Mouse (Mus musculus): ENCODE measurements around the gene Omt2a. TPM values are rescaled to one million over a fixed set of nuclear protein-coding genes. Genes with fewer than 3 reads are reported as not detected.
"Not testable (repeated sequence)": the region's sequence is repeated elsewhere in the genome, so short reads cannot be mapped to it uniquely, and the experiment has no call there.

Gene Omt2a
- total RNA-seq, 2 experiments from 2014 or later, result not detected

- not testable (repeated sequence) for ATAC-seq (replicated peaks; ENCODE audit: low FRiP score, poor library complexity, severe bottlenecking)
These were observed 6.5 kb downstream of the Omt2a start for GRCm38 (mm10) chr9:78308122-78308521.

DNA sequence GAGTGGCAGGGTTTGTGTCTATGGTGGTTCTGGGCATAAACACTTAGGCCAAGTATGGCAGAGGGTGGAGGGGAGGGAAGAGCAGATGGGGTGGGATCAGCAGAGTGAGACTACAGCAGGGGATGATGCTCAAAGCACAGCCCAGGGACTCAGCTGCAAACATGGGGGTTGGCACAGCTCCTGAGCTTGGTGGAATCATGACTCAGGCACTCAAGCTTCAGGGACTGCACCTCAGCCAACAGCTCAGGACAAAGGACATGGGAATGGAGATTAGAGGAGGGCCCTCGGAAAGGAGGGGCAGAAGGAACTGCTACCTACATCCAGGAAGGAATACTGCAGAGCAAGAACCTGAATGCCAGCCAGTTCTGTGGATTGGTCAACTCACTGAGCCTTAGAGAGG, 15.5 kb downstream of the Omt2a start:
- ATAC-seq (replicated peaks; ENCODE audit: low FRiP score, poor library complexity, severe bottlenecking), result not testable (repeated sequence)

- ATAC-seq (replicated peaks; ENCODE audit: low FRiP score, poor library complexity, severe bottlenecking), result no peak
These were observed 16.4 kb downstream of the Omt2a start for GRCm38 (mm10) chr9:78298232-78298631.

- ATAC-seq (replicated peaks; ENCODE audit: low FRiP score, poor library complexity, severe bottlenecking), result peak; percentile 66
These were observed 18.5 kb downstream of the Omt2a start for GRCm38 (mm10) chr9:78296089-78296488.

- ATAC-seq (replicated peaks; ENCODE audit: low FRiP score, poor library complexity, severe bottlenecking), result not testable (repeated sequence)
These were observed 19.8 kb downstream of the Omt2a start for GRCm38 (mm10) chr9:78294781-78295180.

- not testable (repeated sequence) for ATAC-seq (replicated peaks; ENCODE audit: low FRiP score, poor library complexity, severe bottlenecking)
These were observed 20.9 kb downstream of the Omt2a start for GRCm38 (mm10) chr9:78293683-78294082.

DNA sequence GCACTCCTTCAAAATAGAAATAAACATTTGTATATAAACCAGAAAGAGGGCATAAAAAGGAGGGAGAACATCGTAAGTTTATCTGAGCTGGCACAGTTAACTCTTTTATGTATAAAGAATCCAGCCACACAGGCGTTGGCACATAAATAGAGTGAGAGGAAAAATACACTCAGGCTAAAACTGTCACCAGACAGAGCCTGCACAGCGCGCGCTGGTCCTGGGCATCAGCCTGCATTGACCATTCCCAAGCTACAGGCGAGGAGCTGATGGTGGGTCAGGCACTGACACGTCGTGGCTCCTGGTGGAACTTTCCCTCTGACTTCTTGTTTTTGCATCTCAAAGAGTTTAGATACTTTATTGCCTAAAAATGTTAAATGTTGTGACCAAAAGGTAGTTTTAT, 22.1 kb downstream of the Omt2a start:
- ATAC-seq (replicated peaks; ENCODE audit: low FRiP score, poor library complexity, severe bottlenecking), result not testable (repeated sequence)

DNA sequence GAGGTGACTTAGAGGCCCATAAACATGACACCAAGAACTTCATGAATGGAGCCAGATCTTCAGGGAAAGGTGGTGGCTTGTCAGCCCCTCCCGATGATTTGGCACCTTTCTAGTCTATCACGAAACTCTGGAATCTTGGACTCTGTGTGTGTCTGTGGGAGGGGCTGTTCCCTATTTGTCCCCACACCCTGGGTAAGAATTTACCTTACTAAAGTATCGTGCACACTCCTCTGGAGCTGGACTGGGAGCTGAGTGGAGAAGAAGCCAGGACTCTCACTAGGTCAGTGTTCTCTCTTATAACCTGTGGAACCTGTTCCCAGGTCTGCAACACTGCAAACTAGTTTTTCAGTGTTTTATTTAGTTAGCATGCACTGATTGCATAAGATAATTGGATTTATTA, 24.9 kb downstream of the Omt2a start, which contains the start of gene Gm10639:
TSS of gene Gm10639 (plus strand) at position 201 of the 400 bp plus-strand sequence.
- ATAC-seq (replicated peaks; ENCODE audit: low FRiP score, poor library complexity, severe bottlenecking), result not testable (repeated sequence)

DNA sequence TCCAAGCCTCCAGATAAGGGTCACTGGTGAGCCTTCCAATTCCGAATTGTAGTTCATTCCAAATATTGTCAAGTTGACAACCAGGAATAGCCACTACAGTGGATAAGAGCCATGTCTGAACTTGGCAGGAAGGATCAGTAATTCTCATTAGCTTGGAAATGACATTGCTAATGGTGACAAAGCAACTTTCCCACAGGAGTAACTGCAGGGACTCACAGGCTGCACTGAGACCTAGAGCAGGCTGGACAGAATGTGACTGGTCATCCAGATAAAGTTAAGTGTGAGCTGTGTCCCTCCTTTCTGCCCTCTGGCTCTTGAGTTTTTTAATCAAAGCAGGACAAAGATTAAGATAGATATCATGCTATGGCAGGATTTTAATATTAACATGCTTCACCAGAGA, 25.5 kb downstream of the Omt2a start:
- ATAC-seq (replicated peaks; ENCODE audit: low FRiP score, poor library complexity, severe bottlenecking), result not testable (repeated sequence)

DNA sequence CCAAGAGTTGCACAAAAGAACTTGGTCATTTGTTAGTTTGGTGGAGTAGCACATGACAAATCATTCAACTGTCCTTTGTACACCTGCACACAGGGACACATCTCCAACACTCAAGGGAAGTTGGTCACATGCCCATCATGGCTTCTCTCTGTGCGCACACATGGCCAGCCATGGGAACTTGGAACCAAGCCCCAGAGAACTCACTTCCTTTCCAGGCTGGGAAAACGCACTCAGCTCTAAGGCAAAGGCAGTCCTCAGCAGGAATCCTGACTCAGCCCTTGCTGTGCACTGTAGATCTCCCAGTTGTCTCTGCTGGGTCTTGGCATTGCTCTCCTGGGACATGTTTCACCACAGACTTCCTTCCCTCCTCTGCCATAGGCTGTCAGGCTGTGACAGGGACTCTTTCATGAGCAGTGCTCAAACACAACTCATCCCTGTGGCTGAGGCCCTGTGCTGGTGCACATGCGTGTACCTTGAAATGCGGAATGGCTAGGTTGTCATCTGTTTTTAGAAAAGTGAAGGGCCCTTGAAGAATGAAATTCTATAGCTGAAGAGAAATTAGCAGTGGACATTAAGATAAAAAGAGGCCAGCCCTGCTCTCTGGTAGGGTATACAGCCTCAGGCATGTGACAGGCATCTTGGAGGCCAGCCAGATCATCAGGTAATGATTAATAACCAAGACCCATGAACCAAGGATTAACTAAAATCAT, 32.4 kb downstream of the Omt2a start:
- not testable (repeated sequence) for ATAC-seq (replicated peaks; ENCODE audit: low FRiP score, poor library complexity, severe bottlenecking)

DNA sequence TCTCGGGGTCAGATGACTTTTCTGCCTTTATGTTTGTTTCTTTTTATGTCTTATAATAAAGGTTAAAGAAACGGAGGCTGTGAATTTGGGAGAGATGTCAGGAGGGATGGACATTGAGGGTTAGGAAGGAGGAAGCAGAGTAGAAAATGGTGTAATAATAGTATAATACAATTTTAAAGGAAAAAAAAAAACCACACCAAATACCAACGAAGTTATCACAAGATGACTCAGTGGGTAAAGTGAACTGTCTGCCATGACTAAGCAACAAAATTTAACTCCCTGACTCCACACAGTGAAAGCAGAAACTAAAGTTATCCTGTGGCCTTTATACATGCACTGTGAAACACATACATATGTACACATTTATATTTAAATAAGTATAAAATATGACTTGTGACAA, 43.7 kb downstream of the Omt2a start:
- ATAC-seq (replicated peaks; ENCODE audit: low FRiP score, poor library complexity, severe bottlenecking), result not testable (repeated sequence)

Other genes starting within 250 kb of the Omt2a start
- 517 and 623 TPM in 2 replicates for gene Fbxo9, start 205.7 kb downstream of the Omt2a start, total RNA-seq (2015; ENCODE audit: low replicate concordance)
- gene Fbxo9, start 205.7 kb downstream of the Omt2a start, total RNA-seq (2017; ENCODE audit: low replicate concordance), result 741 and 893 TPM in 2 replicates
- gene Ick, start 205.6 kb downstream of the Omt2a start, total RNA-seq (2015; ENCODE audit: low replicate concordance), result 5.4 and 13.8 TPM in 2 replicates
- gene Ick, start 205.6 kb downstream of the Omt2a start, total RNA-seq (2017; ENCODE audit: low replicate concordance), result 9.5 and 14.8 TPM in 2 replicates
- gene Gsta4, start 132.0 kb downstream of the Omt2a start, total RNA-seq (2015; ENCODE audit: low replicate concordance), result 1.7 TPM in 1 of 2 replicates, not detected in the other
- gene Gsta4, start 132.0 kb downstream of the Omt2a start, total RNA-seq (2017; ENCODE audit: low replicate concordance), result not detected in 2 replicates
- gene Gsta1, start 84.1 kb downstream of the Omt2a start, total RNA-seq (2015; ENCODE audit: low replicate concordance), result not detected in 2 replicates
- gene Gsta1, start 84.1 kb downstream of the Omt2a start, total RNA-seq (2017; ENCODE audit: low replicate concordance), result not detected in 2 replicates
- not detected in 2 replicates for gene Gm3776, start 57.7 kb downstream of the Omt2a start, total RNA-seq (2015; ENCODE audit: low replicate concordance)
- not detected in 2 replicates for gene Gm3776, start 57.7 kb downstream of the Omt2a start, total RNA-seq (2017; ENCODE audit: low replicate concordance)
- gene Gm10639, start 24.9 kb downstream of the Omt2a start, total RNA-seq (2015; ENCODE audit: low replicate concordance), result not detected in 2 replicates
- not detected in 2 replicates for gene Gm10639, start 24.9 kb downstream of the Omt2a start, total RNA-seq (2017; ENCODE audit: low replicate concordance)
- not detected in 2 replicates for gene Omt2b, start 12.8 kb upstream of the Omt2a start, total RNA-seq (2015; ENCODE audit: low replicate concordance)
- gene Omt2b, start 12.8 kb upstream of the Omt2a start, total RNA-seq (2017; ENCODE audit: low replicate concordance), result not detected in 2 replicates
- not detected in 2 replicates for gene Gsta2, start 41.0 kb upstream of the Omt2a start, total RNA-seq (2015; ENCODE audit: low replicate concordance)
- not detected in 2 replicates for gene Gsta2, start 41.0 kb upstream of the Omt2a start, total RNA-seq (2017; ENCODE audit: low replicate concordance)
- not detected in 2 replicates for gene Dppa5a, start 53.4 kb upstream of the Omt2a start, total RNA-seq (2015; ENCODE audit: low replicate concordance)
- not detected in 2 replicates for gene Dppa5a, start 53.4 kb upstream of the Omt2a start, total RNA-seq (2017; ENCODE audit: low replicate concordance)
- not detected in 2 replicates for gene Ooep, start 63.9 kb upstream of the Omt2a start, total RNA-seq (2015; ENCODE audit: low replicate concordance)
- gene Ooep, start 63.9 kb upstream of the Omt2a start, total RNA-seq (2017; ENCODE audit: low replicate concordance), result not detected in 2 replicates
- not detected in 2 replicates for gene Ddx43, start 81.0 kb upstream of the Omt2a start, total RNA-seq (2015; ENCODE audit: low replicate concordance)
- not detected in 2 replicates for gene Ddx43, start 81.0 kb upstream of the Omt2a start, total RNA-seq (2017; ENCODE audit: low replicate concordance)
- 8.8 and 9.2 TPM in 2 replicates for gene Cgas, start 128.4 kb upstream of the Omt2a start, total RNA-seq (2015; ENCODE audit: low replicate concordance)
- 2.4 and 3.9 TPM in 2 replicates for gene Cgas, start 128.4 kb upstream of the Omt2a start, total RNA-seq (2017; ENCODE audit: low replicate concordance)
- gene Mto1, start 133.4 kb upstream of the Omt2a start, total RNA-seq (2015; ENCODE audit: low replicate concordance), result 7.3 and 14.2 TPM in 2 replicates
- gene Mto1, start 133.4 kb upstream of the Omt2a start, total RNA-seq (2017; ENCODE audit: low replicate concordance), result 6.9 and 22.0 TPM in 2 replicates
- not detected in 2 replicates for gene Gm17324, start 134.0 kb upstream of the Omt2a start, total RNA-seq (2015; ENCODE audit: low replicate concordance)
- not detected in 2 replicates for gene Gm17324, start 134.0 kb upstream of the Omt2a start, total RNA-seq (2017; ENCODE audit: low replicate concordance)
- gene Eef1a1, start 174.4 kb upstream of the Omt2a start, total RNA-seq (2015; ENCODE audit: low replicate concordance), result 3,932 and 4,159 TPM in 2 replicates
- 1,512 and 1,760 TPM in 2 replicates for gene Eef1a1, start 174.4 kb upstream of the Omt2a start, total RNA-seq (2017; ENCODE audit: low replicate concordance)

Measured in erythroblast, adult 5-6 weeks (primary cell).